Mouse (Mus musculus): Measurements from ENCODE around the gene Akna.

DNA sequence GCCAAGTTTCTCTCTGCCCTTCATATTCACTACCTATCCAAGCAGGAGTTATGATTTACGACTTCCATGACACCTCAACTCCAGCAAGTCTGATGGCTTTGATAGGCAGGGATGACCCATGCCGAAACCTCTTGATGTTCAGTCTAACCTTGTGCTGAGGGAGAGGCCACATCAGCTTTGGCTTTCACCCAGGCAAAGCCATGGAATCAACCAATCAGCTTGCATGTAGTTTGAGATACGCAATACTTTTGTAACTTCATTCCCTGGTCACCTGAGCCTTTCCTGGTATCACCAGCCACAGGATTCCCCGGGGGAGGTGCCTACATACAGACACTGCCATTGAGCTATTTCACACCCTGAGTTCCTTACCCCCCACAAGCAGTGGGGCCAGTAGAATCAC is 56.5 kb downstream of the Akna start:
- TF ChIP-seq ZNF384 (IDR thresholded peaks at IDR 0.05; ENCODE audit: low read depth, low read length) (no peak), HCFC1 (IDR thresholded peaks at IDR 0.05; ENCODE audit: borderline replicate concordance, insufficient read depth, low read length) (no peak), ZC3H11A (IDR thresholded peaks at IDR 0.05; ENCODE audit: borderline replicate concordance, low read depth, low read length) (no peak), MAFK (IDR thresholded peaks at IDR 0.05; ENCODE audit: insufficient read depth, low read depth, low read length) (no peak), CHD2 (IDR thresholded peaks at IDR 0.05; ENCODE audit: low read depth, low read length) (no peak)
